Mouse (Mus musculus): Measurements from ENCODE around the gene Mgl2.

DNA sequence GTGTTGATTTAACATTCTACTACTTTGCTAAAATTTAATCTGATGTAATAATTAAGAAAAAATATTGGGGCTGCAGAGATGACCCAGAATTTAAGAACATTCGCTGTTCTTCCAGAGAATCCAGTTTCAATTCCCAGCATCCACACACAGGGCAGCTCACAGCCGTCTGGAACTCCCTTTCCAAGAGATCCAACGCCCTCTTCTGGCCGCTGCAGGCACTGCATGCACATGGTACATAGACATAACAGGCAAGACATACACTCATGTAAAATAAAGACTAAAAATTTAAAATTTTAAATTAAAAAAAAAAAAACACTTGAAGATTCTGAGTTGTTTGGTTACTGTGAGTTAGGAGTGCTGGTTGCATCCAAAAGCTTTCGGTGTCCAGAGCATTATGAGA lies 42.2 kb downstream of the Mgl2 start:
- peak; percentile 24; the same call in 1 of the 2 replicates for TF ChIP-seq CTCF (IDR thresholded peaks at IDR 0.05)
- no peak for TF ChIP-seq EP300 (IDR thresholded peaks at IDR 0.05)
